Mouse (Mus musculus): ENCODE data around the gene Sez6l.

GRCm38 (mm10) chr5:112551975-112552728, 24.8 kb downstream of the Sez6l start:
- TF ChIP-seq CTCF (IDR thresholded peaks at IDR 0.05) (no peak), POLR2A (IDR thresholded peaks at IDR 0.05; ENCODE audit: insufficient read depth, low read depth, low read length) (no peak)
